ENCODE assay signal across 8 mouse cellular contexts in genomic region chr11:87986141-87986741, GRCm38 (mm10). TPM values are rescaled to one million over a fixed set of nuclear protein-coding genes. Genes with fewer than 3 reads are reported as not detected.
A peak's percentile ranks its signal among the peaks of the same experiment; 100 is the strongest.
DNase-seq lines count a peak whose midpoint lies in the region; ATAC-seq and TF ChIP-seq lines count a peak whose summit lies in the region.

No protein-coding gene starts in this region.

- ATAC-seq in embryonic facial prominence, embryonic 14.5 days (ENCODE audit: low read depth) = no peak
- peak; percentile 40; the same call in 1 of the 2 replicates for ATAC-seq in heart, embryonic 11.5 days (replicated peaks; ENCODE audit: insufficient number of reproducible peaks, low FRiP score, low TSS enrichment)
- ATAC-seq in kidney, embryonic 14.5 days (ENCODE audit: low FRiP score, low TSS enrichment) = peak; percentile 10
- ATAC-seq in liver, postnatal 0 days = peak; percentile 24; the same call in 1 of the 2 replicates
- ATAC-seq in neural tube, embryonic 13.5 days (ENCODE audit: low read depth) = 0 out of 2 replicates have a peak, but pooled peaks have one; percentile 6

- peak overlapping the region; percentile 96 for H3K9ac ChIP-seq in embryonic facial prominence, embryonic 14.5 days (ENCODE audit: low read depth, low read length)
- peak overlapping the region; percentile 97 for H3K9ac ChIP-seq in heart, embryonic 11.5 days (ENCODE audit: low read depth, low read length)
- H3K9ac ChIP-seq in kidney, embryonic 14.5 days (ENCODE audit: low read depth, low read length) = peak overlapping the region; percentile 98
- H3K9ac ChIP-seq in liver, postnatal 0 days (replicated peaks) = peak overlapping the region; percentile 93
- peak overlapping the region; percentile 99 for H3K9ac ChIP-seq in neural tube, embryonic 13.5 days

- DNase-seq in CD4-positive helper T cell, adult 2 months (ENCODE audit: low read depth, low spot score) = peak; percentile 77
- DNase-seq in adrenal gland, postnatal 14 days = peak; percentile 92
- DNase-seq in embryonic facial prominence, embryonic 14.5 days (ENCODE audit: low spot score) = peak; percentile 72
- peak; percentile 72 for DNase-seq in liver, postnatal 0 days
- DNase-seq in thymus, postnatal 10 days (ENCODE audit: low spot score in 2 of 2) = peak; percentile 33 to 60

- peak overlapping the region; percentile 88; the same call in 1 of the 2 replicates for H3K27ac ChIP-seq in embryonic facial prominence, embryonic 14.5 days (replicated peaks; ENCODE audit: low read depth, low read length)
- peak overlapping the region; percentile 97 for H3K27ac ChIP-seq in heart, embryonic 11.5 days (ENCODE audit: low read depth, low read length)
- peak overlapping the region; percentile 97; the same call in 1 of the 2 replicates for H3K27ac ChIP-seq in kidney, embryonic 14.5 days (ENCODE audit: low read depth, low read length)
- H3K27ac ChIP-seq in liver, postnatal 0 days (ENCODE audit: low read depth) = peak overlapping the region; percentile 97
- peak overlapping the region; percentile 97 for H3K27ac ChIP-seq in neural tube, embryonic 13.5 days (replicated peaks)

- peak; percentile 43 for TF ChIP-seq CTCF in liver, postnatal 0 days (IDR thresholded peaks at IDR 0.05; ENCODE audit: low read depth)

- no peaks in the 10 kb centered on the region for H3K27me3 ChIP-seq in embryonic facial prominence, embryonic 14.5 days (replicated peaks; ENCODE audit: control insufficient read depth, insufficient read depth, low read length)
- H3K27me3 ChIP-seq in heart, embryonic 11.5 days (ENCODE audit: control insufficient read depth, insufficient read depth, low read length) = no peaks in the 10 kb centered on the region
- no peaks in the 10 kb centered on the region for H3K27me3 ChIP-seq in kidney, embryonic 14.5 days (ENCODE audit: control insufficient read depth, insufficient read depth, low read length)
- H3K27me3 ChIP-seq in liver, postnatal 0 days (ENCODE audit: insufficient read depth, low read length) = no peaks in the 10 kb centered on the region
- no peaks in the 10 kb centered on the region for H3K27me3 ChIP-seq in neural tube, embryonic 13.5 days

- H3K4me2 ChIP-seq in embryonic facial prominence, embryonic 14.5 days (ENCODE audit: low read depth, low read length) = peak overlapping the region; percentile 76
- peak overlapping the region; percentile 94 for H3K4me2 ChIP-seq in heart, embryonic 11.5 days
- H3K4me2 ChIP-seq in kidney, embryonic 14.5 days (replicated peaks; ENCODE audit: low read depth, low read length) = peak overlapping the region; percentile 82
- peak overlapping the region; percentile 100 for H3K4me2 ChIP-seq in liver, postnatal 0 days (ENCODE audit: low read depth, low read length)
- peak overlapping the region; percentile 84 for H3K4me2 ChIP-seq in neural tube, embryonic 13.5 days

- TF ChIP-seq EP300 in liver, postnatal 0 days (IDR thresholded peaks at IDR 0.05; ENCODE audit: low read depth) = no peak

- peak overlapping the region; percentile 97 for H3K4me3 ChIP-seq in embryonic facial prominence, embryonic 14.5 days (ENCODE audit: low read depth, low read length)
- H3K4me3 ChIP-seq in heart, embryonic 11.5 days (ENCODE audit: low read depth, low read length) = peak overlapping the region; percentile 99
- peak overlapping the region; percentile 99 for H3K4me3 ChIP-seq in kidney, embryonic 14.5 days (ENCODE audit: low read length)
- peak overlapping the region; percentile 92 for H3K4me3 ChIP-seq in liver, postnatal 0 days (ENCODE audit: low read depth, low read length)
- H3K4me3 ChIP-seq in neural tube, embryonic 13.5 days = peak overlapping the region; percentile 100

- H3K9me3 ChIP-seq in embryonic facial prominence, embryonic 14.5 days (ENCODE audit: control insufficient read depth, low read length) = no peaks in the 10 kb centered on the region
- H3K9me3 ChIP-seq in heart, embryonic 11.5 days (replicated peaks; ENCODE audit: control insufficient read depth, low read length) = no peaks in the 10 kb centered on the region
- H3K9me3 ChIP-seq in kidney, embryonic 14.5 days (ENCODE audit: control insufficient read depth, low read length) = no peaks in the 10 kb centered on the region
- H3K9me3 ChIP-seq in liver, postnatal 0 days (ENCODE audit: low read length) = no peaks in the 10 kb centered on the region
- no peaks in the 10 kb centered on the region for H3K9me3 ChIP-seq in neural tube, embryonic 13.5 days

- peaks cover 27% of the 10 kb centered on the region for H3K36me3 ChIP-seq in embryonic facial prominence, embryonic 14.5 days (ENCODE audit: control insufficient read depth, insufficient read depth, low read length)
- H3K36me3 ChIP-seq in heart, embryonic 11.5 days (ENCODE audit: control insufficient read depth, insufficient read depth, low read length) = peaks cover 22% of the 10 kb centered on the region
- peaks cover 27% of the 10 kb centered on the region for H3K36me3 ChIP-seq in kidney, embryonic 14.5 days (ENCODE audit: control insufficient read depth, insufficient read depth, low read length)
- peaks cover 15% of the 10 kb centered on the region for H3K36me3 ChIP-seq in liver, postnatal 0 days (replicated peaks; ENCODE audit: insufficient read depth, low read length)
- peaks cover 28% of the 10 kb centered on the region for H3K36me3 ChIP-seq in neural tube, embryonic 13.5 days

- 1% methylated on average over 13 of the region's 13 CpGs for WGBS in embryonic facial prominence, embryonic 14.5 days
- 4% methylated on average over 13 of the region's 13 CpGs for WGBS in heart, embryonic 11.5 days (ENCODE audit: insufficient replicate concordance)
- 2% methylated on average over 13 of the region's 13 CpGs for WGBS in kidney, embryonic 14.5 days
- whole genome bisulfite sequencing in liver, postnatal 0 days (ENCODE audit: insufficient replicate concordance) = 5% methylated on average over 12 of the region's 13 CpGs
- 3% methylated on average over 13 of the region's 13 CpGs for WGBS in neural tube, embryonic 13.5 days

- peaks cover 16% of the 10 kb centered on the region for H3K4me1 ChIP-seq in embryonic facial prominence, embryonic 14.5 days (ENCODE audit: control insufficient read depth, insufficient read depth, low read length)
- H3K4me1 ChIP-seq in heart, embryonic 11.5 days (ENCODE audit: control insufficient read depth, insufficient read depth, low read length) = peaks cover 19% of the 10 kb centered on the region
- H3K4me1 ChIP-seq in kidney, embryonic 14.5 days (ENCODE audit: control insufficient read depth, insufficient read depth, low read length) = peaks cover 18% of the 10 kb centered on the region
- peaks cover 26% of the 10 kb centered on the region for H3K4me1 ChIP-seq in liver, postnatal 0 days (ENCODE audit: insufficient read depth)
- peaks cover 51% of the 10 kb centered on the region for H3K4me1 ChIP-seq in neural tube, embryonic 13.5 days (replicated peaks)

RNA-seq across cellular contexts. Expression of gene Dynll2, which starts 1.1 kb away (rescaled TPM):
- 154 and 174 TPM in 2 replicates for total RNA-seq in adrenal gland, postnatal 14 days (2021)
- 13.0 and 13.7 TPM in 2 replicates for polyA plus RNA-seq in embryonic facial prominence, embryonic 14.5 days (2014; fragmentation: Nextera tagmentation; extraction: Ambion mirVana)
- 16.7 and 17.2 TPM in 2 replicates for polyA plus RNA-seq in heart, embryonic 11.5 days (2014; fragmentation: Nextera tagmentation; extraction: Ambion mirVana)
- polyA plus RNA-seq in kidney, embryonic 14.5 days (2014; fragmentation: Nextera tagmentation; extraction: Ambion mirVana) = 18.7 and 23.6 TPM in 2 replicates
- polyA plus RNA-seq in liver, postnatal 0 days (2015; fragmentation: Nextera tagmentation; extraction: Ambion mirVana) = 10.5 and 11.0 TPM in 2 replicates
- polyA plus RNA-seq in neural tube, embryonic 13.5 days (2015; fragmentation: Nextera tagmentation; extraction: Ambion mirVana) = 49.1 and 51.2 TPM in 2 replicates
